Mouse (Mus musculus) E14TG2a.4 (cell line): ENCODE results near the gene Zfp467.

Experiments used
- H3K27me3 ChIP-seq: 2 replicates; pipeline ENCODE4 v1.6.1; 2014; ENCODE audit warnings: low read length, control low read depth; ENCODE audit not compliant: insufficient read depth
- H3K36me3 ChIP-seq: 2 replicates; pipeline ENCODE4 v1.6.1; 2014; ENCODE audit warnings: low read length, control low read depth; ENCODE audit not compliant: insufficient read depth
- H3K4me1 ChIP-seq: replicated peaks from 2 replicates; pipeline ENCODE4 v1.6.1; 2014; ENCODE audit warnings: low read depth, low read length, control low read depth
- H3K4me3 ChIP-seq: replicated peaks from 2 replicates; pipeline ENCODE4 v1.5.1; 2014; ENCODE audit warnings: mild to moderate bottlenecking, low read length
- H3K9me3 ChIP-seq: 2 replicates; pipeline ENCODE4 v1.6.1; 2014; ENCODE audit warnings: low read length, control low read depth
- CTCF ChIP-seq: conservative IDR thresholded peaks from 2 replicates; pipeline ENCODE4 v1.5.1; 2014; ENCODE audit warnings: low read length
- NANOG ChIP-seq: IDR thresholded peaks from 2 replicates; pipeline ENCODE4 v1.6.1; 2014; ENCODE audit warnings: borderline replicate concordance, low read length, mixed read lengths
- POU5F1 ChIP-seq: IDR thresholded peaks from 2 replicates; pipeline ENCODE4 v1.6.1; 2014; ENCODE audit warnings: low read length, borderline replicate concordance

The Zfp467 gene

GRCm38 (mm10) chr6:48445181-48446101 is at the start of gene Zfp467:
TSS of gene Zfp467 (minus strand) at chr6:48445825.
- peak within 1 kb of the TSS; percentile 85 for H3K4me3 ChIP-seq
- peaks cover 27% of the 10 kb centered on the region for H3K4me1 ChIP-seq
- H3K36me3 ChIP-seq: no peaks in the 10 kb centered on the region
- peaks cover 14% of the 10 kb centered on the region for H3K9me3 ChIP-seq
- peaks cover 86% of the 10 kb centered on the region for H3K27me3 ChIP-seq
- TF ChIP-seq POU5F1: no peak
- TF ChIP-seq NANOG: no peak
- no peak for TF ChIP-seq CTCF

GRCm38 (mm10) chr6:48493136-48493730 is 47.6 kb upstream of the Zfp467 start:
- no peak overlapping the region for H3K4me3 ChIP-seq
- TF ChIP-seq NANOG (no peak; the same call in 1 of the 2 replicates), CTCF (no peak)
- H3K4me1 ChIP-seq: peaks cover 47% of the 10 kb centered on the region
- H3K9me3 ChIP-seq: peaks cover 12% of the 10 kb centered on the region
- no peaks in the 10 kb centered on the region for H3K36me3 ChIP-seq
- H3K27me3 ChIP-seq: peaks cover 82% of the 10 kb centered on the region

- H3K4me3 ChIP-seq: no peak overlapping the region
- peaks cover 12% of the 10 kb centered on the region for H3K9me3 ChIP-seq
- peaks cover 55% of the 10 kb centered on the region for H3K4me1 ChIP-seq
- TF ChIP-seq NANOG (no peak), POU5F1 (no peak), CTCF (no peak)
- peaks cover 83% of the 10 kb centered on the region for H3K27me3 ChIP-seq
- no peaks in the 10 kb centered on the region for H3K36me3 ChIP-seq
Observed at GRCm38 (mm10) chr6:48491361-48491760, 45.7 kb upstream of the Zfp467 start.

GRCm38 (mm10) chr6:48489741-48490140 is 44.1 kb upstream of the Zfp467 start:
- H3K36me3 ChIP-seq: no peaks in the 10 kb centered on the region
- H3K4me1 ChIP-seq: peaks cover 57% of the 10 kb centered on the region
- no peak for TF ChIP-seq POU5F1
- TF ChIP-seq NANOG: no peak
- TF ChIP-seq CTCF: no peak
- H3K9me3 ChIP-seq: no peaks in the 10 kb centered on the region
- H3K27me3 ChIP-seq: peaks cover 90% of the 10 kb centered on the region
- H3K4me3 ChIP-seq: no peak overlapping the region

- H3K36me3 ChIP-seq: no peaks in the 10 kb centered on the region
- peaks cover 41% of the 10 kb centered on the region for H3K4me1 ChIP-seq
- TF ChIP-seq NANOG (no peak), POU5F1 (no peak), CTCF (no peak)
- peaks cover 98% of the 10 kb centered on the region for H3K27me3 ChIP-seq
- no peaks in the 10 kb centered on the region for H3K9me3 ChIP-seq
- H3K4me3 ChIP-seq: peak overlapping the region; percentile 39; the same call in 1 of the 2 replicates
Observed at GRCm38 (mm10) chr6:48487747-48488725, 42.4 kb upstream of the Zfp467 start.

- H3K4me3 ChIP-seq: no peak overlapping the region
- no peaks in the 10 kb centered on the region for H3K36me3 ChIP-seq
- H3K4me1 ChIP-seq: peaks cover 28% of the 10 kb centered on the region
- no peaks in the 10 kb centered on the region for H3K9me3 ChIP-seq
- TF ChIP-seq POU5F1 (no peak), NANOG (no peak), CTCF (no peak)
- H3K27me3 ChIP-seq: peaks cover 88% of the 10 kb centered on the region
Observed at GRCm38 (mm10) chr6:48482501-48482900, 36.9 kb upstream of the Zfp467 start.

- peaks cover 82% of the 10 kb centered on the region for H3K27me3 ChIP-seq
- H3K9me3 ChIP-seq: peaks cover 15% of the 10 kb centered on the region; the same call in 1 of the 2 replicates
- no peak overlapping the region for H3K4me3 ChIP-seq
- peaks cover 10% of the 10 kb centered on the region; the same call in 1 of the 2 replicates for H3K4me1 ChIP-seq
- no peaks in the 10 kb centered on the region for H3K36me3 ChIP-seq
- TF ChIP-seq CTCF: no peak
Observed at GRCm38 (mm10) chr6:48478446-48478845, 32.8 kb upstream of the Zfp467 start.

- peaks cover 63% of the 10 kb centered on the region for H3K27me3 ChIP-seq
- no peaks in the 10 kb centered on the region for H3K4me1 ChIP-seq
- H3K9me3 ChIP-seq: peaks cover 5% of the 10 kb centered on the region; the same call in 1 of the 2 replicates
- TF ChIP-seq CTCF (no peak), NANOG (no peak), POU5F1 (no peak)
- H3K4me3 ChIP-seq: no peak overlapping the region
- no peaks in the 10 kb centered on the region for H3K36me3 ChIP-seq
Observed at GRCm38 (mm10) chr6:48470739-48471138, 25.1 kb upstream of the Zfp467 start.
